Mouse (Mus musculus) neural tube, embryonic 12.5 days (tissue): ENCODE data around the gene Plppr4. TPM values are rescaled to one million over a fixed set of nuclear protein-coding genes. Genes with fewer than 3 reads are reported as not detected.

Source experiments
- ATAC-seq: fragments of 200-750 bp; cut with Nextera tagmentation; 2 replicates; pipeline ENCODE4 v1.8.0; 2017; ENCODE audit warnings: low read depth, mild to moderate bottlenecking, moderate TSS enrichment, moderate library complexity; ENCODE audit not compliant: low FRiP score
- H3K27ac ChIP-seq: fragments of 300-500 bp; sonication (generic); 2 replicates; pipeline ENCODE4 v1.5.1; 2016
- H3K27me3 ChIP-seq: fragments of 300-500 bp; sonication (generic); replicated peaks from 2 replicates; pipeline ENCODE4 v1.6.1; 2016; ENCODE audit warnings: mild to moderate bottlenecking
- H3K36me3 ChIP-seq: fragments of 300-500 bp; sonication (generic); 2 replicates; pipeline ENCODE4 v1.6.1; 2016; ENCODE audit warnings: mild to moderate bottlenecking
- H3K4me1 ChIP-seq: fragments of 300-500 bp; sonication (generic); 2 replicates; pipeline ENCODE4 v1.6.1; 2016
- H3K4me2 ChIP-seq: fragments of 300-500 bp; sonication (generic); replicated peaks from 2 replicates; pipeline ENCODE4 v1.6.1; 2016; ENCODE audit warnings: mild to moderate bottlenecking
- H3K4me3 ChIP-seq: fragments of 300-500 bp; sonication (generic); 2 replicates; pipeline ENCODE4 v1.5.1; 2016
- H3K9ac ChIP-seq: fragments of 300-500 bp; sonication (generic); 2 replicates; pipeline ENCODE4 v1.6.1; 2016; ENCODE audit warnings: mild to moderate bottlenecking
- H3K9me3 ChIP-seq: fragments of 300-500 bp; sonication (generic); 2 replicates; pipeline ENCODE4 v1.6.1; 2016; ENCODE audit warnings: mild to moderate bottlenecking
- WGBS: fragments of 180-500 bp; shearing (Covaris S2); methylation state at CpG from one replicate; pipeline ENCODE4 v1.1.7; 2016; 5-methylcytosine and 5-hydroxymethylcytosine counted together
- polyA plus RNA-seq: library from polyadenylated mRNA; unstranded; fragments of >200 nt; fragmentation: Nextera tagmentation; extraction: Ambion mirVana; gene quantifications from 2 replicates; pipeline ENCODE4 v1.2.1, GENCODE M21; 2016

Gene Plppr4
- polyA plus RNA-seq, 1 experiment from 2014 or later: 0.76 TPM

DNA sequence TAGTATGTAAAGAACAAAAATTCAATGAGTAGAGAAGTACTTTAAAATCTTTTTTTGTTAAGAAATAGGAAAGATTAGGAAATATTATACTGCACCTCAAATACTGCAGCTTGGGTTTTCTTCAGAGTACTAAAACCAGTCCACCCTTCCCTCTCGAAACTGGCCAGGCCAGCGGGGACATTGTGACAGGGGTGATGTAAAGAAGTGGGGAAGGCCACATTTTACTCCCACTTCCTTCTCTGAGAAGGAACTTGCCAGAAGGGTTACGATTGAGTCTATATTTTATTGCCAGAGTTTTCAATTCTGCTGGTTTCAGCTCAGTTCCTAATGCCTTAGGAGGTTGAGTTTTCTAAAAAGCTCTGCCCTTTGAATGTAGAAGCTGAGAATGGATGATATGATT, 41.0 kb downstream of the Plppr4 start:
- 82% methylated on average over 3 of the region's 3 CpGs for WGBS
- H3K4me1 ChIP-seq: no peaks in the 10 kb centered on the region
- no peak for ATAC-seq
- no peaks in the 10 kb centered on the region for H3K9me3 ChIP-seq
- no peaks in the 10 kb centered on the region for H3K27me3 ChIP-seq
- H3K36me3 ChIP-seq: no peaks in the 10 kb centered on the region
- H3K9ac ChIP-seq: no peak overlapping the region
- no peak overlapping the region for H3K4me3 ChIP-seq
- H3K27ac ChIP-seq: no peak overlapping the region
- no peak overlapping the region for H3K4me2 ChIP-seq

DNA sequence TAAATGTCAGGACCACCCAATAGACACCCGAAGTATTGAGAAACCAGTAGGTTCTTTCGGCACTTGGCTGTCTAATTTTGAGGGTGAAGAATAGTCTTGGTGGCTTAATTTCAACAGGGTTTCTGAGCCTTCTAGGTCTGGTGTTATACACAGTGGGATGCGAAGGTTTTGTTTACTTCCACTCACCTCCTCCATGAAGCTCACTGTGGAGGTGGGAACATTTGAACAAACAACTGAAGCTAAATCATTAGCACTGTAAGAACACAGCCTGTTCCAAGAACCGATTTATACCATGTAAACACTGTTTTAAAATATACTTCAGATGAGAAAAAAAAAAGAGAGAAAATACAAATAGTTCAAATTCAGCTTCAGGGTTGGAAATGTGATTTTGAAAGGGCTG, 47.3 kb downstream of the Plppr4 start:
- H3K4me2 ChIP-seq: no peak overlapping the region
- H3K4me3 ChIP-seq: no peak overlapping the region
- ATAC-seq: no peak
- H3K36me3 ChIP-seq: no peaks in the 10 kb centered on the region
- no peak overlapping the region for H3K27ac ChIP-seq
- H3K9ac ChIP-seq: no peak overlapping the region
- no peaks in the 10 kb centered on the region for H3K4me1 ChIP-seq
- WGBS: 91% methylated on average over 4 of the region's 4 CpGs
- H3K27me3 ChIP-seq: no peaks in the 10 kb centered on the region
- H3K9me3 ChIP-seq: no peaks in the 10 kb centered on the region

DNA sequence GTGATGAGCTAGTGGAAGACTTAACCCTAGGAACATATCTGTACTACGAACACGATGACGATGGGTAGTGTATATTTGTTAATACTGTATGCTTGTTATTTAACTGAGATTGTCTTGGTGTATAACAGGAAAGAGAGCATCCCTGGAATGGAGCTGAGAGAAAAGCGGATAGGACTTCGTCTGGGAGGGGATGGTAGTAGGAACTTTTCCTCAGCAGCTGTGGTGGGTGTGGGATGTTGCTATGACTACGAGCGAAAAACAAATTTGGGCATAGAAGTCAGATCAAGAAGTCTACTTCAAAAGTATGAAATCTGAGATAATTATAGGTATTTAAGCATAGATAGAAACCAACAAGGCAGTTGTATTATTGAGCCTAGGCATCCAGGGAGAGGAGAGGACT, 48.6 kb downstream of the Plppr4 start:
- H3K36me3 ChIP-seq: no peaks in the 10 kb centered on the region
- no peaks in the 10 kb centered on the region for H3K4me1 ChIP-seq
- H3K27me3 ChIP-seq: no peaks in the 10 kb centered on the region
- no peak for ATAC-seq
- H3K4me3 ChIP-seq: no peak overlapping the region
- no peak overlapping the region for H3K4me2 ChIP-seq
- no peaks in the 10 kb centered on the region for H3K9me3 ChIP-seq
- no peak overlapping the region for H3K9ac ChIP-seq
- 92% methylated on average over 7 of the region's 7 CpGs for WGBS
- no peak overlapping the region for H3K27ac ChIP-seq

DNA sequence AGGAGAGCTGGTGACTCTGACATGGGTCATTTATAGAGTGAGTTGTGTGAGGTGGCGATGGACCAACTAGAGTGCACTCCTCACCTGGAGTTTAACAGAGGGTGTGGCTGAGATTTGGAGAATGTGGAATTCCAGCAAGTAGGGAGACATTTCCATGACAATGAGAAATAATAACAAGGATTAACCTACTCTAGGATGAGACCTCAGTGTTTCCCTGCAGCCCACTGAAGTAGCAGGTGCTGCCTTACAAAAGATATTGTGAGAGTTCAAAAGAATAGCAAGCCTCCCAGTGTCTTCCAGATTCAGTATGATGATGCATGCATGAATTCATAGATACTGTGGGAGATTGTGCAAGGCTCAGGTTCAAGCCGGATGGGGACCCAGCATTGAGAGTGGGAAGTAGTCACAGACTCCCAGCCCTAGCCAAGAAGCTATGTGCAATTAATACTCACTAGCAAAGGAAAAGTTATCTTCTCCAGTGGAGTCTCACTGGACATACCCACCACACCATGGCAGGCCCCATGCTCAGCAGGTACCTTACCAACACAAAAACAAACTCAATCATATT, 49.8 kb downstream of the Plppr4 start:
- H3K9ac ChIP-seq: no peak overlapping the region
- H3K36me3 ChIP-seq: no peaks in the 10 kb centered on the region
- no peak for ATAC-seq
- H3K27me3 ChIP-seq: no peaks in the 10 kb centered on the region
- H3K27ac ChIP-seq: no peak overlapping the region
- no peak overlapping the region for H3K4me3 ChIP-seq
- no peaks in the 10 kb centered on the region for H3K4me1 ChIP-seq
- WGBS: 84% methylated on average over 2 of the region's 2 CpGs
- no peaks in the 10 kb centered on the region for H3K9me3 ChIP-seq
- H3K4me2 ChIP-seq: no peak overlapping the region

DNA sequence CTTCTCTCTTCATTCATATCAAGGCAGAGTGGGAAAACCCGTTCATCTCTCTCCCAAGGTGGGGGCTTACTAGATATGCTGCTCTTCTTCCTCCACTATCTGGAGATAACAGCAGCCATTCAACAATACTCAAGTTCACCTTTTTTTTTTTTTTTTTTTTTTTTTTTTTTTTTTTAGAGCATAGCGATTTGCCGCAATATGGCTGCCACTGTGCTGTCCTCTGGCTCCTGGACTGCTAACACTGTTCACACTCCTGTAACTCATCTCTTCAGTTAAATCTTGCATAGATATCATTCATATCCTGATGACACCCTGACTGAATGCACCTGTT, 51.1 kb downstream of the Plppr4 start:
- Histone ChIP-seq H3K4me2 (no peak overlapping the region), H3K9ac (no peak overlapping the region), H3K27ac (no peak overlapping the region), H3K4me3 (no peak overlapping the region), H3K27me3 (no peaks in the 10 kb centered on the region), H3K36me3 (no peaks in the 10 kb centered on the region), H3K4me1 (no peaks in the 10 kb centered on the region), H3K9me3 (no peaks in the 10 kb centered on the region)
- WGBS: 92% methylated on average over 3 of the region's 3 CpGs
- ATAC-seq: no peak

DNA sequence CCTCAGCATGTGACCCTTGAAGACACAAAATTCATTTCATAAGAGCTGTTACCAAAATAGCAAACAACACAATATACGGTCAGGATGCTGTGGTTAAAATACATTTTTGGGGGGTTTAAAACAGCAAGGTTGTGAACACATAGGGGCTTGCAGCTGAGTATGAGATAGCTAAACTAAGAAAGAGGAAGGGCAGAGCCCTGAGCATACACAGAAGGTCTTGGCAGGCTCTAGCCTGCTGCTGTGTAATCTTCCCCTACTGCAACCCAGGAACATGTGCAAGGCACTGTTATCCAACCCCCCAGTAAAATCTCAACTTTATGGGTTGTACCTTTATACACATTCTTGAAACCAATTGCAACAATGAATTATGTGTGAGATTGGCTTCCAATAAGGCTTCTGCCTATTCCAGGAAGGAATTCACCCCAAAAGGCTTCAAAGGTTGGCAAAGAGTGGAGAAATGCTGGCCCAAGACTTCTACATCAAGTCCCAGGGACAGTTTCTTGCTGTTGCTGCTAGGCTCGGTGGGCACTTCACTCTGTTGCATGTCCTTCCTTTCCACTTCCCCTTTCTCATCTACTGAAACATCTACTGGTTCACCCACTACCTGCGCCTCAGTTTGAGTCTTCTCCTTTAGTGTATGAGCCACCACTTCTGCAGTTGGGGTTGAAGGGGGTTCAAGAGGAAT, 51.6 kb downstream of the Plppr4 start:
- Histone ChIP-seq H3K27me3 (no peaks in the 10 kb centered on the region), H3K9me3 (no peaks in the 10 kb centered on the region), H3K9ac (no peak overlapping the region), H3K27ac (no peak overlapping the region), H3K4me1 (no peaks in the 10 kb centered on the region), H3K36me3 (no peaks in the 10 kb centered on the region), H3K4me2 (no peak overlapping the region), H3K4me3 (no peak overlapping the region)
- 88% methylated on average over 3 of the region's 3 CpGs for WGBS
- ATAC-seq: no peak

DNA sequence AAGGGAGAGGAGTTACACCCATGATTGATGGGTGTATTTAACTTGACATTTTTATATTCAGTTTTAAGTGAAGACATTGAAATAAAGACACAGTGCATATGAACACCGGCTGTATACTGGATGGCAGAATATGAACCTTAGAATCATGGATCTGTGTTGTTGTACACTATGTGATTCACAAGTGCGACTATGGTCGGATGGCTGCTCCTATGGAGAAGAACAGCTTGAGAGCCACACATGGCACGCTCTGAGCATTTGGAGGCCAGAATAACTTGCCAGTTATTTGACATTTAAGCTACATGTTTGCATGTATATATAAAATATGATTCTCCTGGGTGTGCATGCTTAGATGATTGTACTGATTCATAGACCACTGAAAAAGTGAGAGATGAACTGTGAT, 53.1 kb downstream of the Plppr4 start:
- Histone ChIP-seq H3K27ac (no peak overlapping the region), H3K36me3 (no peaks in the 10 kb centered on the region), H3K4me3 (no peak overlapping the region), H3K4me1 (no peaks in the 10 kb centered on the region), H3K27me3 (no peaks in the 10 kb centered on the region), H3K9ac (no peak overlapping the region), H3K9me3 (no peaks in the 10 kb centered on the region), H3K4me2 (no peak overlapping the region)
- ATAC-seq: no peak
- WGBS: 90% methylated on average over 4 of the region's 4 CpGs

DNA sequence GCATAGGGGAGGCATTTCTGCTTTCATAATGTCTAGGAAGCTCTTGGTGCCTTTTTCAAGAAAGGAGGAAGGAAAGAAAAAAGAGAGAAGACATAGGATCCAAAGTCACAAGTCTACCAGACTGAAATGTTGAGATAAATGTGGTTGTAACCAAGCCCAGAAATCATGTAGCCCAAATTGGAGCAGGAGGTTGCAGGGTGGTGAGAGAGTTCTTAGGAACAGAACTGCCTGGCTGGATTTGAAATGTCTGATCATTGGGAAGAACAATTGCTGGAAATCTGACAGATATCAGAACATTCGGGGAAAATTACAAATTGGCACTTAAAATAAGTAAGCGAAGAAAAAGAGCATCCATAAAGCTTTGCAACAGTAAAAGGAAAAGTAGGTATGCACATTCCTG, 56.6 kb downstream of the Plppr4 start:
- H3K9me3 ChIP-seq: no peaks in the 10 kb centered on the region

DNA sequence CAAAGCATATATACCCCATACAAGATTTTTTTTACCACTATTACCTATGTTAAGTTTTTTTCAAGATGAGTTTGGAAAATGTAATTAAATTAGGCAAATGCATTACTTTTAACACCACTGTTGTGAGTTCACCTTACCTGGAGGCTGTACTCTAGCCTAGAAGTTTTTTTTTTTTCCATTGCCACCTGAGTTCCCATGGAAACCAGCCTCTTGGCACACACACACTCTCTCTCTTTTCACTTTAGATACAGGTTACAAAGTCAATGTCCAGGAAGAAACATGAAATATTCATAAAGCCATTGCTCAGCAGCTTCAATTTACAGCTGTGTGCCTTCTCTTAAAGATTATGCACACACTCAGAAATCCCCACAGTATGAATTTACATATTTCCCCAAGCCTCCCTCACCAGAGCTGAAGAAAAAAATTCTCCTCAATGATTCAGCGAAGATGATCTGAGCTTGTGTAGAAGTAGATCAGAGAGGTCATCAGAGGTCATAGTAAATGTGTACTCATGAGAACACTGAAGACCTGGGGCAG, 59.9 kb downstream of the Plppr4 start:
- Histone ChIP-seq H3K4me1 (no peaks in the 10 kb centered on the region), H3K4me3 (no peak overlapping the region), H3K27me3 (no peaks in the 10 kb centered on the region), H3K9ac (no peak overlapping the region), H3K27ac (no peak overlapping the region), H3K36me3 (no peaks in the 10 kb centered on the region), H3K4me2 (no peak overlapping the region), H3K9me3 (no peaks in the 10 kb centered on the region)
- 85% methylated on average over 1 of the region's 1 CpGs for WGBS
- no peak for ATAC-seq

More for the DNA sequence above, 56.6 kb downstream of the Plppr4 start:
- Histone ChIP-seq H3K9ac (no peak overlapping the region), H3K4me2 (no peak overlapping the region), H3K4me1 (no peaks in the 10 kb centered on the region), H3K27ac (no peak overlapping the region), H3K36me3 (no peaks in the 10 kb centered on the region), H3K27me3 (no peaks in the 10 kb centered on the region), H3K4me3 (no peak overlapping the region)
- 93% methylated on average over 2 of the region's 2 CpGs for WGBS
- ATAC-seq: no peak

DNA sequence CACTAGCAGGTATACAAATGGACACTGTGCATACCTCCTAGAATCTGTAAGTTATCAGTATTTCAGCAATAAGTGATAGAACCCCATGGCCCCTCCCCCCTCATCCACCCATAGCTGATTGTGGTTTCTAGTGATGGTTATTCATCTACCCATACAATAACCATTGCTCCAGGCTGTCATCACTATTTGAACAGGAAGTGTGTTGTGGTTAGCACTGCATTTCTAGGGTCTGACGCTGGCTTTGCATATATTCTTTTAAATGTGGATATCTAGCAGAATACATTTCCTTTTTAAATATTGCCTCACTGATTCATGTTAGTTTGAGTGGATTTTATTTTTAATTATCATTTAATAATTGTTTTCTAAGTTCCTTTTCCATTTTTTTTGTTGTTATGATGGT, 62.9 kb downstream of the Plppr4 start:
- no peak overlapping the region for H3K27ac ChIP-seq
- WGBS: 94% methylated on average over 1 of the region's 1 CpGs
- no peaks in the 10 kb centered on the region for H3K27me3 ChIP-seq
- H3K4me1 ChIP-seq: no peaks in the 10 kb centered on the region
- no peaks in the 10 kb centered on the region for H3K9me3 ChIP-seq
- H3K4me2 ChIP-seq: no peak overlapping the region
- no peak for ATAC-seq
- no peaks in the 10 kb centered on the region for H3K36me3 ChIP-seq
- no peak overlapping the region for H3K9ac ChIP-seq
- H3K4me3 ChIP-seq: no peak overlapping the region

DNA sequence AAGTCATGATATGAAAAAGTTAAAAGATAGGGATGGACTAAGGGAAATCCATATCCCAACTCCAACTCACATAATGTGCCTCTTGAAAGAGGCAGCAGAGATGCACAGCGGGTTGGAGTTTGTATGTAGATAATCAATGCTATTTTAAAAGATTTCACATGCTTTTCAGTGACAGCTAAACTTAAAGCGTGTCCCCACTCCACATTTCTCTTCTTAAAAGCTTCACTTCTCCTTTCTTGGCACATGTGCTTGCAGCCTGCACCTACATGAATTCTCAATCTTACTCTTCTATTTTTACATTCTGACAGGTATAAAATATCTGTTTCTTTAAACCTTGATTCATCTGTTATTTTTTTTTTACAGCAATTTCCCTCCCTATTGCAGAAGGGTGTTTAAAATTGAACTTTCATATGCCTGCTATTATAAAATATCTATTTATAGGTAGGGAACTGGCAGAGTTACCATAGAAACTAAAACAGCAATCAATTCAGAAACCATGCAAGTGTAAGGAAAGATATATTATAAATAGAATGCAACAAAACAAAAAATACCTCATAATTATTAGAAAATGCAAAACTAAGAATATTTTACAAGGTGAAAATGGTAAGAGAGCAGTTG, 66.3 kb downstream of the Plppr4 start:
- Histone ChIP-seq H3K27ac (no peak overlapping the region), H3K36me3 (no peaks in the 10 kb centered on the region), H3K9me3 (no peaks in the 10 kb centered on the region), H3K4me2 (no peak overlapping the region), H3K4me1 (no peaks in the 10 kb centered on the region), H3K4me3 (no peak overlapping the region), H3K27me3 (no peaks in the 10 kb centered on the region), H3K9ac (no peak overlapping the region)
- ATAC-seq: no peak
- 82% methylated on average over 2 of the region's 2 CpGs for WGBS
